Mouse (Mus musculus): ENCODE data around the gene Tulp1.

GRCm38 (mm10) chr17:28335267-28335666 lies 29.8 kb downstream of the Tulp1 start:
- no peak for TF ChIP-seq CTCF (IDR thresholded peaks at IDR 0.05; ENCODE audit: control insufficient read depth, insufficient read depth, insufficient replicate concordance, low read depth, low read length)
- no peak for TF ChIP-seq POLR2A (IDR thresholded peaks at IDR 0.05; ENCODE audit: control insufficient read depth, low read depth, low read length)
